In genomic region chr17:25831451-25832281, GRCm38 (mm10) we compare ENCODE assay signal across 9 mouse cellular contexts. TPM values are rescaled to one million over a fixed set of nuclear protein-coding genes. Genes with fewer than 3 reads are reported as not detected.
DNase-seq lines count a peak whose midpoint lies in the region; ATAC-seq and TF ChIP-seq lines count a peak whose summit lies in the region.
"Had no signal": no experiment of that assay in that cellular context is flagged by ENCODE, and none has a peak within 500 bp of the region (broad histone marks: within the 10 kb centered on the region; RNA-seq: fewer than 3 reads in every experiment).

No protein-coding gene starts in this region.

- intact Hi-C loops in heart, postnatal 25 days (cut with DNase I) = loop anchor here (5.0 kb wide), 1 partner anchor 36 kb away; the partner anchor contains the start of gene Mcrip2

- H3K36me3 ChIP-seq in forebrain, embryonic 15.5 days = peaks cover 27% of the 10 kb centered on the region
- peaks cover 26% of the 10 kb centered on the region; the same call in 1 of the 2 replicates for H3K36me3 ChIP-seq in kidney, postnatal 0 days (ENCODE audit: insufficient read depth, low read length)

- H3K4me2 ChIP-seq in forebrain, embryonic 15.5 days (replicated peaks) = peak overlapping the region; percentile 87
- peak overlapping the region; percentile 85 for H3K4me2 ChIP-seq in kidney, postnatal 0 days (ENCODE audit: low read length)

- no peak for TF ChIP-seq CTCF in kidney, postnatal 0 days (IDR thresholded peaks at IDR 0.05; ENCODE audit: low read depth)

- no peaks in the 10 kb centered on the region for H3K27me3 ChIP-seq in forebrain, embryonic 15.5 days
- H3K27me3 ChIP-seq in kidney, postnatal 0 days (ENCODE audit: insufficient read depth, low read length) = no peaks in the 10 kb centered on the region
- H3K27me3 ChIP-seq: Patski had no signal

- H3K9me3 ChIP-seq in forebrain, embryonic 15.5 days = no peaks in the 10 kb centered on the region
- no peaks in the 10 kb centered on the region for H3K9me3 ChIP-seq in kidney, postnatal 0 days (replicated peaks; ENCODE audit: low read length)

- peaks cover 83% of the 10 kb centered on the region for H3K4me1 ChIP-seq in forebrain, embryonic 15.5 days
- peaks cover 53% of the 10 kb centered on the region for H3K4me1 ChIP-seq in kidney, postnatal 0 days (replicated peaks; ENCODE audit: insufficient read depth, low read length)

- H3K9ac ChIP-seq in forebrain, embryonic 15.5 days (replicated peaks) = peak overlapping the region; percentile 68
- peak overlapping the region; percentile 83 for H3K9ac ChIP-seq in kidney, postnatal 0 days (ENCODE audit: low read depth, low read length)

- DNase-seq in heart, adult 11 months = peak; percentile 96
- DNase-seq in heart, postnatal 25 days (ENCODE audit: low spot score) = no peak
- DNase-seq in adrenal gland, adult 8-10 months = peak; percentile 81
- no peak for DNase-seq in kidney, postnatal 0 days (ENCODE audit: low spot score)
- peak; percentile 20 for DNase-seq in naive thymus-derived CD4-positive, alpha-beta T cell, adult 2 months (ENCODE audit: low read depth)
- no peak for DNase-seq in yolk sac, embryonic 10.5 days (ENCODE audit: low spot score)
- no peak for DNase-seq in urinary bladder, postnatal 4 days (ENCODE audit: low spot score in 2 of 2)

- no peak for ATAC-seq in forebrain, embryonic 15.5 days (replicated peaks)
- no peak for ATAC-seq in kidney, postnatal 0 days (replicated peaks; ENCODE audit: low FRiP score, low read depth)

- H3K4me3 ChIP-seq in forebrain, embryonic 15.5 days = peak overlapping the region; percentile 55
- peak overlapping the region; percentile 81 for H3K4me3 ChIP-seq in kidney, postnatal 0 days (replicated peaks; ENCODE audit: low read depth, low read length)

- H3K27ac ChIP-seq in forebrain, embryonic 15.5 days (replicated peaks) = peak overlapping the region; percentile 93
- H3K27ac ChIP-seq in kidney, postnatal 0 days = peak overlapping the region; percentile 99

- WGBS in forebrain, embryonic 15.5 days = 59% methylated on average over 21 of the region's 21 CpGs
- WGBS in kidney, postnatal 0 days = 47% methylated on average over 21 of the region's 21 CpGs

RNA-seq across cellular contexts. Expression of gene Stub1, which starts 1.5 kb away (rescaled TPM):
- 100 to 1,000 TPM; 114 to 117 TPM for total RNA-seq in heart, postnatal 25 days (2021)
- 100 to 1,000 TPM; 184 to 246 (median 214) TPM for total RNA-seq in adrenal gland, adult 8-10 months (2022)
- 308 and 313 TPM in 2 replicates for polyA plus RNA-seq in forebrain, embryonic 15.5 days (2015; fragmentation: Nextera tagmentation; extraction: Ambion mirVana)
- polyA plus RNA-seq in kidney, postnatal 0 days (2015; fragmentation: Nextera tagmentation; extraction: Ambion mirVana) = 267 and 287 TPM in 2 replicates

RNA-seq across cellular contexts. Expression of gene Jmjd8, which starts 3.0 kb away (rescaled TPM):
- 10 to 100 TPM; 35.5 to 36.6 TPM for total RNA-seq in heart, postnatal 25 days (2021)
- 100 to 1,000 TPM; 104 to 137 (median 119) TPM for total RNA-seq in adrenal gland, adult 8-10 months (2022)
- polyA plus RNA-seq in forebrain, embryonic 15.5 days (2015; fragmentation: Nextera tagmentation; extraction: Ambion mirVana) = 65.9 and 67.0 TPM in 2 replicates
- polyA plus RNA-seq in kidney, postnatal 0 days (2015; fragmentation: Nextera tagmentation; extraction: Ambion mirVana) = 53.1 and 54.5 TPM in 2 replicates

RNA-seq across cellular contexts. Expression of gene Rhbdl1, which starts 5.4 kb away (rescaled TPM):
- 1 to 10 TPM; 1.2 to 2.2 TPM for total RNA-seq in heart, postnatal 25 days (2021)
- total RNA-seq in adrenal gland, adult 8-10 months (2022) = 10 to 100 TPM; 14.7 to 79.0 (median 33.0) TPM
- polyA plus RNA-seq in forebrain, embryonic 15.5 days (2015; fragmentation: Nextera tagmentation; extraction: Ambion mirVana) = 29.1 and 30.8 TPM in 2 replicates
- 3.7 and 3.9 TPM in 2 replicates for polyA plus RNA-seq in kidney, postnatal 0 days (2015; fragmentation: Nextera tagmentation; extraction: Ambion mirVana)

RNA-seq across cellular contexts. Expression of gene Wdr24, which starts 8.2 kb away (rescaled TPM):
- total RNA-seq in heart, postnatal 25 days (2021) = 10 to 100 TPM; 10.2 to 10.6 TPM
- 10 to 100 TPM; 21.9 to 28.0 (median 24.5) TPM for total RNA-seq in adrenal gland, adult 8-10 months (2022)
- 34.2 and 34.3 TPM in 2 replicates for polyA plus RNA-seq in forebrain, embryonic 15.5 days (2015; fragmentation: Nextera tagmentation; extraction: Ambion mirVana)
- 21.0 and 22.1 TPM in 2 replicates for polyA plus RNA-seq in kidney, postnatal 0 days (2015; fragmentation: Nextera tagmentation; extraction: Ambion mirVana)

RNA-seq across cellular contexts. Expression of gene Gm20683, which starts 9.9 kb away (rescaled TPM):
- total RNA-seq in heart, postnatal 25 days (2021) = 1 to 10 TPM; 2.8 to 3.6 TPM
- 10 to 100 TPM in 3 of 4 experiments, 1 to 10 TPM in 1; 7.3 to 36.4 (median 20.8) TPM for total RNA-seq in adrenal gland, adult 8-10 months (2022)
- 8.3 and 10.1 TPM in 2 replicates for polyA plus RNA-seq in forebrain, embryonic 15.5 days (2015; fragmentation: Nextera tagmentation; extraction: Ambion mirVana)
- 2.7 and 2.8 TPM in 2 replicates for polyA plus RNA-seq in kidney, postnatal 0 days (2015; fragmentation: Nextera tagmentation; extraction: Ambion mirVana)

Comparison
In these comparisons a context has a peak if more than half of its experiments do, and no peak if none do; other contexts are left out.
1. DNase-seq: peak in heart, adult 11 months (single experiment), adrenal gland, adult 8-10 months (single experiment) and naive thymus-derived CD4-positive, alpha-beta T cell, adult 2 months (single experiment); none in heart, postnatal 25 days (single experiment), kidney, postnatal 0 days (single experiment), yolk sac, embryonic 10.5 days (single experiment) and urinary bladder, postnatal 4 days (0 of 2).
2. RNA of gene Rhbdl1, which starts 5.4 kb away (total RNA-seq): 14.7 to 79.0 TPM in adrenal gland, adult 8-10 months; 1.2 to 2.2 TPM in heart, postnatal 25 days; every median in the first group is over 4 times any median in the second.